Mouse (Mus musculus) lung, embryonic 15.5 days (tissue): ENCODE measurements around the gene Pola1. TPM values are rescaled to one million over a fixed set of nuclear protein-coding genes. Genes with fewer than 3 reads are reported as not detected.
"Not testable (repeated sequence)": the region's sequence is repeated elsewhere in the genome, so short reads cannot be mapped to it uniquely, and the experiment has no call there.

Experiments
- ATAC-seq: fragments of 200-750 bp; cut with Nextera tagmentation; 2 replicates; pipeline ENCODE4 v1.8.0; 2017; ENCODE audit warnings: moderate number of reproducible peaks, borderline replicate concordance; ENCODE audit not compliant: low FRiP score, low TSS enrichment; ENCODE audit errors: extremely low read depth
- H3K27ac ChIP-seq: fragments of 300-500 bp; sonication (generic); 2 replicates; pipeline ENCODE4 v1.5.1; 2015; ENCODE audit warnings: moderate library complexity, mild to moderate bottlenecking, inconsistent platforms
- H3K27me3 ChIP-seq: fragments of 300-500 bp; sonication (generic); 2 replicates; pipeline ENCODE4 v1.6.1; 2015; ENCODE audit warnings: inconsistent platforms
- H3K36me3 ChIP-seq: fragments of 300-500 bp; sonication (generic); 2 replicates; pipeline ENCODE4 v1.6.1; 2015; ENCODE audit warnings: inconsistent platforms
- H3K4me1 ChIP-seq: fragments of 300-500 bp; sonication (generic); 2 replicates; pipeline ENCODE4 v1.6.1; 2015; ENCODE audit warnings: inconsistent platforms
- H3K4me2 ChIP-seq: fragments of 300-500 bp; sonication (generic); 2 replicates; pipeline ENCODE4 v1.6.1; 2015; ENCODE audit warnings: inconsistent platforms, mild to moderate bottlenecking, moderate library complexity
- H3K4me3 ChIP-seq: fragments of 300-500 bp; sonication (generic); 2 replicates; pipeline ENCODE4 v1.5.1; 2015; ENCODE audit warnings: mild to moderate bottlenecking, inconsistent platforms
- H3K9ac ChIP-seq: fragments of 300-500 bp; sonication (generic); 2 replicates; pipeline ENCODE4 v1.6.1; 2015; ENCODE audit warnings: inconsistent platforms
- H3K9me3 ChIP-seq: fragments of 300-500 bp; sonication (generic); 2 replicates; pipeline ENCODE4 v1.6.1; 2016; ENCODE audit warnings: inconsistent platforms
- WGBS: fragments of 180-500 bp; shearing (Covaris S2); methylation state at CpG from one replicate; pipeline ENCODE4 v1.1.7; 2015; 5-methylcytosine and 5-hydroxymethylcytosine counted together
- polyA plus RNA-seq: library from polyadenylated mRNA; unstranded; fragments of >200 nt; fragmentation: Nextera tagmentation; extraction: Ambion mirVana; gene quantifications from 2 replicates; pipeline ENCODE4 v1.2.1, GENCODE M21; 2015

The Pola1 gene
- polyA plus RNA-seq, 1 experiment from 2014 or later = 24.7 TPM

DNA sequence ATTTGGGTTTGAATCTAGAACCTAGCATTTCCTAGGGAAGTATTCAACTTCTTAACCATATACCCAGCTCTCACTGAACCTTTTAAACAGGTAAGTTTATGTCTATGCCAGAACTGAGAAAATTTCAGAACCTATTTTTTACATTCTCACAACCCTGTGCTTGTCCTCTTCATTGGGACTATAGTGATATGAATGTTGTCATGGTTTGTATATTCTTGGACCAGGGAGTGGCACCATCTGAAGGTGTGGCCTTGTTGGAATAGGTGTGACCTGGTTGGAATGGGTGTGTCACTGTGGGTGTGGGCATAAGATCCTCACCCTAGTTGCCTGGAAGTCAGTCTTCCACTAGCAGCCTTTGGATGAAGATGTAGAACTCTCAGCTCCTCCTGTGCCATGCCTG, 231.1 kb downstream of the Pola1 start:
- H3K9ac ChIP-seq, H3K4me2 ChIP-seq, H3K36me3 ChIP-seq, H3K4me1 ChIP-seq, H3K4me3 ChIP-seq, ATAC-seq, H3K9me3 ChIP-seq, H3K27me3 ChIP-seq, H3K27ac ChIP-seq: not testable (repeated sequence)

DNA sequence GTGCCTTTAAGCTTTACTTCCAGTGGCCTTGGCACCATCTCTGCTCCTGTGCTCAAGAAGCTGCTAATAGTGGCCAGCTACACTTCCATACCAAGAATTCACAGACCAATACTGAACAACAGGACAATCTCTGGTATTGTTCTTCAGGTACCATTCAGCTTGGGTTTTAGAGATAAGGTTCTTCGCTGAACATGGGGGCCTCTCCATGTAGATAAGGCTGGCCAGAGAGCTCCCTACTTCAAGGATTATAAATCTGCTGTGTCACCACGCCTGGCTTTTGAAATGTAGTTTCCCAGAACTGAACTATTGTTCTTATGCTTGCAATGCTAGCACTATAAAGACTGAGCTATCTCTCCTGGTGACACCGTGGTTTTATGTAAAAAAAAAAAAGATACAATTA, 234.9 kb downstream of the Pola1 start:
- Histone ChIP-seq H3K36me3 (no peaks in the 10 kb centered on the region), H3K4me3 (no peak overlapping the region), H3K27me3 (no peaks in the 10 kb centered on the region), H3K4me2 (no peak overlapping the region), H3K4me1 (no peaks in the 10 kb centered on the region), H3K27ac (no peak overlapping the region), H3K9me3 (no peaks in the 10 kb centered on the region), H3K9ac (no peak overlapping the region)
- no peak for ATAC-seq
- 63% methylated on average over 3 of the region's 3 CpGs for WGBS

DNA sequence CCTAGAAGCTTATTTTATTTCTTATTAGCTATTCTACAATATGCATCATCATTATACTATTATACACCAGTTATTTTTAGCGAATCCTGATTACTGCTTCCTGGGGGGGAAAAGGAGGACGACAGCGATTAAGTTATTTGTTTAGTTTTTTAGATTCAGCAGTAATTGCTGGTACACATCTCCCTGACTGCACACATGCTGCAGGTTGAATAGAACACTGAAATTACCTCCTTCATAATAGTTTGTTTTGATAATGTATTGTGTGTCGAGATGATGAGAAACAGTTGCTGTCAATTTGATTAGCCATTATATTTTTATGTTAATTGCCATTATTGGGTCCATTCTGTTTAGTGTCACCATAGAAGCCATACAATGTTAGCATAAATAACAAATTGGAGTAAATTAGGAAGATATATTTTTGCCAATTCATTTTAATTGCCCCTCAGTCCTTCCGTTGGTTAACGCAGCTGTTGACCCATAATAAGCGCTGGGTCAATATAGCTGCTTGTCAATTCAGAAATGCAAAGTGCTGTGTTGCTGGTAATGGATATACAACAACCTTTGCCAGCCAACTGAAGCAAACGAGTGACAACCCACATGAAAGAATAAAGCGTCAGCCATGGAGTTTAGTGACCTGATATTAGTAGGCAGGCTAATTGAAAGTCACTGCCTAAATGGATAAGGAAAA, 254.5 kb downstream of the Pola1 start:
- Histone ChIP-seq H3K4me3 (no peak overlapping the region), H3K27me3 (no peaks in the 10 kb centered on the region), H3K36me3 (no peaks in the 10 kb centered on the region), H3K9ac (no peak overlapping the region), H3K9me3 (no peaks in the 10 kb centered on the region), H3K4me2 (no peak overlapping the region), H3K27ac (no peak overlapping the region), H3K4me1 (no peaks in the 10 kb centered on the region)
- WGBS = 82% methylated on average over 9 of the region's 9 CpGs
- no peak for ATAC-seq

DNA sequence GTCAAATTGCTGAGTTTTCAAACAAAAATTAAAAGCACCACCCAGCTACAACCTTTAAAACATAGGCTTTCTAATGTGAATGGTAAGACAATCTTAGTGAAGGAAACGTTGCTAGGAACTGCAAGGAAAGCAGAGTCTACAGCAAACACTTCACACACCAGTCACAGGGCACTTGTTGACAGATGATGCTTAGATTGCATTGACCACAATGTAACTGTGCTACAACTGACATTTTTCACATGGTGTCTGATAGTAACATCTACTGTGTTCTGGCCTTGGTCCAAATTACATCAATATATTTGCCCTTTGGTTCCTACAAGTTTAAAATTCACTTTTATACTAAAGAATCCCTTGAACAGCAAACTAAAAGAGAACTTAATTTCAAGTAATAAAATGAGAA, 258.5 kb downstream of the Pola1 start:
- no peaks in the 10 kb centered on the region for H3K4me1 ChIP-seq
- no peaks in the 10 kb centered on the region for H3K36me3 ChIP-seq
- H3K9me3 ChIP-seq = no peaks in the 10 kb centered on the region
- no peak overlapping the region for H3K27ac ChIP-seq
- no peak overlapping the region for H3K4me3 ChIP-seq
- no peak for ATAC-seq
- WGBS = 29% methylated on average over 1 of the region's 1 CpGs
- H3K27me3 ChIP-seq = no peaks in the 10 kb centered on the region
- H3K9ac ChIP-seq = no peak overlapping the region
- no peak overlapping the region for H3K4me2 ChIP-seq

DNA sequence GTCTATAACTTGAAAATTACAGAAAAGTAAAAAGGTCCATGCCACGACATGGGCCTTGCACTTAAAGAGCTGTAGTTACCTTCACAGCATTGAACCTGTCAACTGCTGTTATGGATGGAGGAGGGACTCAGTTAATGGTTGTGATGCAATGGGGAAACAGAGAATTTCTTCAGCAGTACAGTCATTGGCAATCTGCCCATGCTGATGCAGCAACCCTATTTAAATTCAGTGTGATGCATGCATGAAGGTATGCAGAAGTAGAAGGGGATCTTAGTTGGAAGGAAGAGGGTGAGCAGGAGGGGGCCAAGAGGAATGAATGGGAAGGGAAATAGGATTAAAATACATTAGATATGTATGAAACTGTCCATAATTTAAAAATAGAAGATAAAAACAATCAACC, 262.2 kb downstream of the Pola1 start:
- no peaks in the 10 kb centered on the region for H3K27me3 ChIP-seq
- ATAC-seq = no peak
- H3K27ac ChIP-seq = no peak overlapping the region
- H3K9me3 ChIP-seq = no peaks in the 10 kb centered on the region
- no peak overlapping the region for H3K4me2 ChIP-seq
- H3K36me3 ChIP-seq = no peaks in the 10 kb centered on the region
- WGBS = 73% methylated on average over 1 of the region's 1 CpGs
- H3K4me3 ChIP-seq = no peak overlapping the region
- no peaks in the 10 kb centered on the region for H3K4me1 ChIP-seq
- H3K9ac ChIP-seq = no peak overlapping the region

GRCm38 (mm10) chrX:93368211-93368610, 263.7 kb downstream of the Pola1 start:
- H3K27ac ChIP-seq = no peak overlapping the region
- no peaks in the 10 kb centered on the region for H3K36me3 ChIP-seq
- whole genome bisulfite sequencing = 72% methylated on average over 3 of the region's 3 CpGs
- H3K4me1 ChIP-seq = no peaks in the 10 kb centered on the region
- no peak for ATAC-seq
- H3K4me3 ChIP-seq = no peak overlapping the region
- H3K27me3 ChIP-seq = no peaks in the 10 kb centered on the region
- H3K9ac ChIP-seq = no peak overlapping the region
- no peaks in the 10 kb centered on the region for H3K9me3 ChIP-seq
- no peak overlapping the region for H3K4me2 ChIP-seq

DNA sequence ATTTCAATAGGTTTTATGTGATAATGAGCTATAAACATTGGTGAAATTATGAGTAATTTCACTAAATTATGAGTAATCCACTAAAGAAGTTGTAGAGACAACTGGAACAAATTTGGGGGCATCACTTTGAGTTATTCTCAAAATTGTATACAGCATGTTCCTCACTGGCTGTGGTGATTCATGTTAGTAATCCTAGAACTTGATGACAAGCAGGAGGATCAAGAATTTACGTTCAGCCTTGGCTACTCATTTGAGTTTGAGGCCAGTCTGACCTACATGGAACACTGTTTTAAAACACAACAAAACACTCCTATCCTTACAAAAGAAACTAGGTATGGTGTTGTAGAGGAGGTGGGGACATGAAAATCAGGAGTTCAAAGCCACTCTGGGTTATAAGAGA, 310.6 kb downstream of the Pola1 start:
- Histone ChIP-seq H3K27ac (no peak overlapping the region), H3K9ac (no peak overlapping the region), H3K36me3 (no peaks in the 10 kb centered on the region), H3K9me3 (no peaks in the 10 kb centered on the region), H3K4me1 (no peaks in the 10 kb centered on the region), H3K27me3 (no peaks in the 10 kb centered on the region), H3K4me3 (no peak overlapping the region), H3K4me2 (no peak overlapping the region)
- 76% methylated on average over 1 of the region's 1 CpGs for WGBS
- no peak for ATAC-seq

DNA sequence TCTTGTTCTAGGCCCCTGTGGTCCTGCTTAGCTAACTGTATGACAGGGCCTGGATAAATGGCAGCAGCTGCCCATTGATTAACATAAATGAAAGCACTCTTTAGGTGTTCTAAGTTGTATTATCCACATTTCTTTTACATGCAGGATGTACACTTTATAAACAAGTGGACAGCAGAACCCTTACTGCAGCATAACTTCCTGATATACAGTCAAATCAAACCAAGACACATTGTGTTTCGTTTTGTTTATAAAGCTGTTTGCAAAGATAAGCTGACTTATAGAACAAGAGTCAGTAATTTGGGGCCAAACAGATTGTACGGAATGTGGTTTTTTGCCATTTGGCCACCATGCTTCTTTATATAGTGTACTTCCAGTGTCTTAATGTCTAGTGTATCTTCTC, 312.0 kb downstream of the Pola1 start:
- H3K9ac ChIP-seq = no peak overlapping the region
- no peaks in the 10 kb centered on the region for H3K27me3 ChIP-seq
- 69% methylated on average over 2 of the region's 2 CpGs for WGBS
- H3K4me3 ChIP-seq = no peak overlapping the region
- no peaks in the 10 kb centered on the region for H3K4me1 ChIP-seq
- ATAC-seq = no peak
- H3K4me2 ChIP-seq = no peak overlapping the region
- no peaks in the 10 kb centered on the region for H3K9me3 ChIP-seq
- no peaks in the 10 kb centered on the region for H3K36me3 ChIP-seq
- no peak overlapping the region for H3K27ac ChIP-seq

GRCm38 (mm10) chrX:93317577-93317976, 314.4 kb downstream of the Pola1 start:
- ATAC-seq = no peak
- no peak overlapping the region for H3K27ac ChIP-seq
- H3K4me1 ChIP-seq = no peaks in the 10 kb centered on the region
- H3K36me3 ChIP-seq = no peaks in the 10 kb centered on the region
- WGBS = 51% methylated on average over 4 of the region's 4 CpGs
- H3K9me3 ChIP-seq = no peaks in the 10 kb centered on the region
- H3K27me3 ChIP-seq = no peaks in the 10 kb centered on the region
- H3K4me3 ChIP-seq = no peak overlapping the region
- H3K4me2 ChIP-seq = no peak overlapping the region
- no peak overlapping the region for H3K9ac ChIP-seq

DNA sequence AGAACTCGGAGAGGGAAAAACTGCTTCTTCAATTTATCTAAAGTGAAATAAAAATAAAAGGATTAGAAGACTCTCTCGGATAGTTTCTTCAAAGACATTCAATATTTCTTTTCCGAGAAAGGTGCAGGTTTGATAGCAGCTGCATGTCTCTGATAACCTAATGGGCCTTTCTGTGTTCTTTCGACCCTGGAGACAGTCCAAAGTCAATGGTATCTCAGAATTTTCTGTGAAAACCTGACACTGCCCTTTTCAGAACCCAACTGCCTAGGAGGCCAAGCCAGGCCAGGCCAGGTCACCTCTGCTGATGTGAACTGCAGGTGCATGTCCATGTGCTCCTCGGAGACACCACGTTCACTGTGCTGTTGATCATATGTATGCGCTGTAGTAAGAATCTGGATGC, 326.2 kb downstream of the Pola1 start:
- 83% methylated on average over 7 of the region's 7 CpGs for WGBS
- Histone ChIP-seq H3K36me3 (no peaks in the 10 kb centered on the region), H3K4me3 (no peak overlapping the region), H3K9ac (no peak overlapping the region), H3K4me2 (no peak overlapping the region), H3K27ac (no peak overlapping the region), H3K4me1 (no peaks in the 10 kb centered on the region), H3K27me3 (peaks cover 25% of the 10 kb centered on the region), H3K9me3 (no peaks in the 10 kb centered on the region)
- ATAC-seq = no peak

- peaks cover 64% of the 10 kb centered on the region for H3K27me3 ChIP-seq
- H3K36me3 ChIP-seq = no peaks in the 10 kb centered on the region
- H3K9me3 ChIP-seq = no peaks in the 10 kb centered on the region
- H3K9ac ChIP-seq = no peak overlapping the region
- H3K27ac ChIP-seq = no peak overlapping the region
- H3K4me1 ChIP-seq = peaks cover 10% of the 10 kb centered on the region
- no peak overlapping the region for H3K4me2 ChIP-seq
- no peak overlapping the region for H3K4me3 ChIP-seq
- 22% methylated on average over 7 of the region's 7 CpGs for WGBS
- no peak for ATAC-seq
Observed at GRCm38 (mm10) chrX:93301798-93302197, 330.2 kb downstream of the Pola1 start.

DNA sequence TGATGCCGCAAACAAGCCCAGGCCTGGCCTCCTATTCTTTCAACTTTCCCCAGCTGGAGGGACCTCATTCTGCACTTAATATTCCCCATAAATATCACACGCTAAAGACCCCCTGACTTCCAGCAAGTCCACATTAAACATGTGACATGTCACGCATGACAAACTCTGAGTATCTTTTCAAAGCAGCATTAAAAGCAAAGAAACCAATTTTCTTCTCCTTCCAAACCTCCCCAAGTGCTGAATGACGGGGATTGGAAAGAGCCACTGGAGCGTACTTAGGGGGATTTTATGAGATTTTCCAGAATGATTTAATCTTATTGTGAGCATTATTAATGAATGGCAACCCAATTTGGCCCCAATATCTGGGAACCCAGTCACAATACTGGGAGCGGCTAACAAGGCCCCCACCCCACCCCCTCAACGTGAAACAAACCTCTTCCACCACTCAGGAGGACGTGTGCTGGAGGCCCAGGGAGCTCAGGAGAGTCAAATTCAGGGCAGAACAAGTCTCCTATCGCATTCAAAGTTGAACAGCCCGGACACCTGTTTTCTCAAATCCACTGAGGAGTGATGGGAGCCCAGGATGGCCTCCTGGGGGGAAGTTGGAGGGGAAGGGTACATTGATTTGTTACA, 331.7 kb downstream of the Pola1 start:
- Histone ChIP-seq H3K4me3 (no peak overlapping the region), H3K9ac (no peak overlapping the region), H3K27ac (no peak overlapping the region), H3K4me1 (peaks cover 10% of the 10 kb centered on the region), H3K36me3 (no peaks in the 10 kb centered on the region), H3K4me2 (no peak overlapping the region), H3K27me3 (peaks cover 78% of the 10 kb centered on the region), H3K9me3 (no peaks in the 10 kb centered on the region)
- no peak for ATAC-seq
- 24% methylated on average over 10 of the region's 10 CpGs for WGBS

DNA sequence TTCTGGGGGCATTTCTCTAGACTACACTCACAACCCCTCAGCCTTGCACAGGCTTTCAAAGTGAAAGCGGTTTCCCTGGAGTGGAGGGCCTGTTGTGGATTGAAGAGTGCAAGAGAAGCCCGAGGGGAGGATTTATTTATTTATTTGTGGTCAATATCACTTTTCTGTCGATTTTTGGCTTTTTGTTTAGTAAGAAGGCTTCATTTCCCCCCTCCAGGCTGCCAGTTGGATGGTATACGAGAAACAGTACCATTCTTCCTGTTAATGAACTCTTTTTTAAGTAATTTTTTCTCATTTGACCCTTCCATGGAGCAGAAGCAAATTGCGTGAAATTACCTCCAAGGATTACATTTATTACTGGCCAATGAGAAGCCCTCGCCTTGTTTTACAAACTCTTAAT, 332.2 kb downstream of the Pola1 start:
- Histone ChIP-seq H3K27me3 (peaks cover 83% of the 10 kb centered on the region), H3K36me3 (no peaks in the 10 kb centered on the region), H3K4me2 (no peak overlapping the region), H3K4me1 (peaks cover 10% of the 10 kb centered on the region), H3K9ac (no peak overlapping the region), H3K4me3 (no peak overlapping the region), H3K27ac (no peak overlapping the region), H3K9me3 (no peaks in the 10 kb centered on the region)
- WGBS = 22% methylated on average over 6 of the region's 6 CpGs
- no peak for ATAC-seq
